Mouse (Mus musculus) embryo, embryonic 11.5 days (tissue): Measurements from ENCODE around the gene Tst.

Source experiments
- DNase-seq: peaks from one replicate; pipeline ENCODE4 v3.0.0-alpha.2; 2012; ENCODE audit warnings: low read depth, low spot score

Gene Tst

DNA sequence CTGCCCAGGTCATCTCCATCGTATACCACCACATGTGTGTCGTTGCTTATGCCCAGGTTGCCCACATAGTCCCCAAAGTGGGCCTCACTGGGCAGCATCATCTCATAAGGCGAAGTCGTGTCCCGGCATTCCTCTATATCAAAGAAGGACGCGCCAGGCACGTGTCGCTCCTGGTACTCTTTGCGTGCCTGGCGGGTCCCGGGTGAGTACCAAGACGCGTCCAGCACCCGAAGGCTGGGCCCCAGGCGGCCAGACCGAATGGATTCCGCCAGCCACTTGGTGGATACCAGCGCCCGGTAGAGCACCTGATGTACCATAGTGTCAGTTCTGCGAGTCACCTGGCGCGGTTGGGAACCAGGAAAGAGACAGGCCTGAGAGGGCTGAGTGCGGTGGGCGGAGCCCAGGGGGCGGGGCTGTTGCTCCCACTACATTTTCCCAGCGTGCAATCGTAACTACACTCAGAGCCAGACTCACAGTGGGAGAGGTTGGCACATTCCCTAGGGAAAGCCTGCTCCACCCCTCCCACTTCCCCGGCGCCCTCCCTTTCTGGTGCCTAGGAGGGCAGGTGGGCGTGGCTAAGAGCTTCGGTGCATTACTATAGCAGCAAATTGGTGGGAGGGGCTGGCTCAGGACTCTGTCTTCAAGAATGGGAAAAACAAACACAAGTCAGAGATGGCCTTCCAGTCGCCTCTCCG is at the start of gene Tst:
Gene Tst, minus strand, starts transcription at position 391 of the 695 bp plus-strand sequence.
- DNase-seq = peak; percentile 60

DNA sequence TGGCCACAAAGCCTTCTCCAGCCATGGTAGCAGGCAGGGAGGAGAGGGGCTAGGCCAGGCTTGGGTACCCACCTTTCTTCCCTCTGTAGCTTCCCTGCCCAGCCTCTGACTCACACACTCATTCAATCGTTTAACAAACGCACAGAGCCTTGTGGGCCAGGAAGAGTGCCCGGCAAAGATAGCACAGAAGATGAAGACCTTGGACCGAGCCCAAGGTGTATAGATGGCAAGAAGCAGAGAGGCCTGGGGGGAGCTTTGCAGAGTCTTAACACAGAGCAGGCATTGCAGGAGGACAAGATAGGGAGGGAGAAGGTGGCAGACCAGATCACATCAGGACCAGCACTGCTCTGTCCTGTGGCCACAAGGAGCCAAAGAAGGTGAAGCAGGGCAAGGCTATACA is 49.5 kb upstream of the Tst start:
- no peak for DNase-seq

DNA sequence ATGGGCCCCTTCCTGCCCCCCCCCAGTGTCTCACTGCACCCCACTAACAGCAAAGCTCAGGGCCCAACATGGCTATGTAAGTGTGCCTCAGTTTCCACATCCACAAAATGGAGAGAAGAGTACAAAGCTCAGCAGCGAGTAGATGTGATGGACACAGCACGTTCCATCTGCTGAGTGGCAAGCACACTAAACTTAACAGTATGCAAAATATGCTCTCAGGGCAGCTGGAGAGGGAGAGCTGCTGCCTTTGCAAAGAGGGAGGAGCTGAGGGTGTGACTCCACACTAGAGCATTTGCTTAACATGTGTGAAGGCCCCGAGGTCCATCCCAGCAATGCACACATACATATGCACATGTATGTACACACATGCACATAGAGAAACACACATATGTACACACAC is 47.2 kb upstream of the Tst start:
- no peak for DNase-seq

DNA sequence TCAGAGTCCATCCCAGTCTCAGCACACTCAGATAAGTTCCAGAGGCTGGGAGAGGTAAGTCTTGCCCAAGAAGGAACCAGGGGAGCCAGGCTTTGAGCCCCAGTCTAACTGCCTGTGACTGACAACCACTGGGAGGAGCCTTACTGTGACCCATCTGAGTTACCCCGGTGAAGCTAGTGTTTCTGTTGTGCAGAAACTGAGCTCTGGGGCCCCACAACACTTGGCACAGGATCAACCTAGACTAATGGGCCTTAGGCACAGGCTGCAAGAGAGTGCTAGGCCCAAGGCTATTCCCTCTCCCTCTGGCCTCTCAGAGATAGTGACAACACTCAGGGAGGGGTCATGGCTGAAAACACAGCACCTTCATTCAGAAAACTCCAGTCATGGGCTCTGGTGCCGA is 45.5 kb upstream of the Tst start:
- DNase-seq = no peak

DNA sequence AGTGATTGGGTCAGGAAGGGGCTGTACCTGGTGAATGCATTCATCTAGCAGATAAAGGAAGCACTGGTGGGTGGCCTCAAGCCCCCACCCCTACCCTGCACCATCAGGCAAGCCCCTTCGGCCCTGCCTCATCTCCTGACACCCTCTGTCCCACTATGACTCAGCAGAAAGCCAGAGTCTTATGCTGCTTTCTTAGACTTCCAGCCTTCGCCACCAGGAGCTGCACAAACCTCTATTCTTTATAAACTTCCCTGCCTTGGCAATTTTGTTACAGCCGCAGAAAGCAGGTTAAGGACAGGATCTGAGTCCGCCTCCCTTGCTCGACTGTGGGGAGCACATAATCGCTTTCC is 44.7 kb upstream of the Tst start:
- no peak for DNase-seq

DNA sequence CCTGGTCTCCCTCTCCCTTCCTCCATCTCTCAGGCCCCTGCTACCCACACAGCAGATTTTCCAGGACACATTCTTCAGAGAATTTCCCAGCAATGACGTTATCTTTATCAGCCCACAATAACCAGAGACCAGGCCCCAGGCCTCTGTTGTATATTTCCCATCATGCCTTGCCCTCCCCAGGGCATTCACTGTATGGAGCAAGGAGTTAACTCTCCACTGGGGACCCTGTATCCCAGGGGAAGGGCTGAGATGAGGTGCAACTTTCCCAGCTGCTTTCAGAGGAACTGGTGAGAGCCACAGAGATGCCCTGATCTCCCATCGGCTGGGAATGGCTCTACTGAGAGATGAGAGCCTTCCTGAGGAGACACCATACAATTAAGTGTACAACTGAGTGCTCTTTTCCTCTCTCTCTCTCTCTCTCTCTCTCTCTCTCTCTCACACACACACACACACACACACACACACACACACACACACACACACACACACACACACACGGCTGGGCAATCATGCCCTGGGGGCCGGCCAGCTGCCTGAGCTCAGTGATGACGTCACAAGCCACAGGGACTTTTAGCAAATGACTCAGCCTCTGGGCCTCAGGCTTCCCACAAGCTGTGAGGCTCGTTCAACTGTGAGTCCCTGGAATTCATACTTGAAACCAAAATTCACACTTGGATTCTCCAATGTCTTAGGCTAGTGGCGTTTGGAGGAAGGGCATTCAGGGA is 44.1 kb upstream of the Tst start:
- no peak for DNase-seq

DNA sequence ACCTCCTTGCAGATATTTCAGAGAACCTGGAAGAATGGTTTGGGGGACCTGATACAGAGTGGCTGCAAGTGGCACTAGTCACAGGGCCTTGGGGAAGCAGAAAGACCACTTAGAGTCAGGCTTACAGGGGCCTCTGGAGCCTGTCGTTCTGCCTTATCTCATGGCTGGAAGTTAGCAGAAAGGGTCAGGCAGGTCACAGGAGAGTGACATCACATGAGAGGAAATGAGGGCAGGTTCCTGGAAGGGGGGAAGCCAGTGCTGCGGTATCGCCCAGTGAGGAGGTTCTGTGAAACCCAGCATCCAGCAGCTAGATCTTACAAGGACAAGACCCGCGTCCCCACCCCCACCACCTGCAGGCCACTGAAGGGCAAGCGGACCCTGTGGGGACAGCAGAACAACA is 43.4 kb upstream of the Tst start:
- DNase-seq = no peak

DNA sequence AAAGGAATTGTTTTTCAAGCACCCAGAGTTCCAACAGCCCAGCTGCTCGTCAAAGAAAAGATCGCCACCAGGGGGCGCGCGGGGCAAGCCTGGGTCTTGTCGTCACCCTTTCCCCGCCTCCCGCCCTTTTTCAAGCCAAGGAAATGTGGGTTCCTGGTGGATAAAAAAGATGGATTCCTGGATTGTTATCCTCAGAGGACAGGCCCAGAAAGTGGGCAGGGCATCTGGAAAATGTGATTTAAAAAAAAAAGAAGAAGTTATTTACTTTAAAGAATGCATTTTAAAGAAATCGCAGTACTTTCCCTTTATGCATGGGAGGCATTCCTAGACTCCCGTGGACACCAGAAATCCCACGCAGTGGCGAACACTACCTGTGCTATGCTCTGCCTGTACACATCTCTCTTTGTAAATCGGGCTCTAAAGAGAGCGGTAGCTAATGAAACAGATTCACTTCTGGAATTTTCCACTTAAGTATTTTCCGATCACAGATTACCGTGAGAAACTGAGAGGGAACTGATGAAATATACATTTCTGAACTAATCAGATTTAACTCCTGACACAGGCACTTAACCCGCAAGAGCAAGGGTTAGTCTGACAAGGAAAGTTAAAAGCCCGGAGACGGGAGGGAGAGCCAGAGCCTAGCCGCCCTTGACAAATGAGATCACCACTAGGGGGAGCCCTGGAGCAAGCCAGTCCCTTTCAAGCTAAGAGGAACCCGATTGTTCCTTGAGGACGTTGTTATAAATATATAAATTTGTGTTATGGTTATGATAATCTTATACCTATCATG is 42.2 kb upstream of the Tst start:
- DNase-seq = peak; percentile 84

DNA sequence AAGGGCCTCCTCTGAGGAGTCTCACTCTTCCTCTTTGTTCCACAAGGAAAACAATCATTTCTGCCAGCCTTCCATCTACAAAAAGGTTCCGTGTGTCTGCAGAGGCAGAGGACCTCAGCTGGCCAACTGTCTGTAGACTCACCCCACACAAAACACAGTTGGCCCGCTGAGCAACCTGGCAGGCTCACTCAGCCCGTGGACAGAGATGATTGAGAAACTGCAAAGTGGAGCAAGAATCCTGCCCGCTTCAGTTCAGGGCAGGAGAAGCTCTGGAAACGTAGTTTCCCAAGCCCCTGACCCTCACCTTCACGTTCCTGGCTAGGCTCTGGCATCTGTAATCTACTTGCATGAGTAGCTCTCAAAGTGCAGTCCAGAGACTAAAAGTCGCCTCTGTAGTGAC is 41.4 kb upstream of the Tst start:
- DNase-seq = no peak

DNA sequence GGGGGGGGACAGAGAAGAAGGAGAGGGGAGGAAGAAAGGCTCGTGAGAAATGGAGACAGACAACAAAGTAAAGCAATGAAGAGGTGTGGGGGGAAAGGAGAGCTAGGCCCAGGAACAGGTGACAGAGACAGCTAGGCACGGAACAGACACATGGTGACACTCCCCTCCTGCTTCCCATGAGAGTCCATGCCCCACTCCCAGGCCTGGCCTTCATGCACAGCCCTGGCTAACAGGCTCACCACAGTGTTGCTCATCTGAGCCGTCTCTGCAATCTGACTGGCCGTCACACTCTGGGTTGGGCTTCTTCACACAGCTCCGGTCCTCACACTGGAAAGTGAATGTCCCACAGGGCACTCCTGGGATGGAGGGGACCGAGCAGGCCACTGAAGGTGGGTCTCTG is 38.1 kb upstream of the Tst start:
- no peak for DNase-seq

DNA sequence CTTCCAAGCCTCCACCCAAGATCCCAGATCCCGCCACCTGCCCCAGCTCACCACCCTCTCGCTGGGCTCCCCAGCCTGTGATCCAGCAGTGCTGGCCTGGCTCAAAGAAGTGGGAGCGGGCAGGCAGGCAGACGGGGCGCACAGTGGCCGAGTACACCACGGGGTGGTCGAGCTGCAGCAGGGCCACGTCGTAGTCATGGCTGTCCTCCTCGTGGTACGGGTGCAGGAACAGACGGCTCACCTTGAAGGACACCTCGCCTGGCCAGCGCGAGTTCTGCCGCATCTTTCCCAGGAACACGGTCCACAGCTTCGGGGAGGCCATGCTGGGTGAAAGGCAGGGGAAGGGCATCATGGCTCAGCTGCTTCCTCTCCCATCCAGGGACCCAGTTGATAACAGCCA is 36.5 kb upstream of the Tst start:
- DNase-seq = no peak

DNA sequence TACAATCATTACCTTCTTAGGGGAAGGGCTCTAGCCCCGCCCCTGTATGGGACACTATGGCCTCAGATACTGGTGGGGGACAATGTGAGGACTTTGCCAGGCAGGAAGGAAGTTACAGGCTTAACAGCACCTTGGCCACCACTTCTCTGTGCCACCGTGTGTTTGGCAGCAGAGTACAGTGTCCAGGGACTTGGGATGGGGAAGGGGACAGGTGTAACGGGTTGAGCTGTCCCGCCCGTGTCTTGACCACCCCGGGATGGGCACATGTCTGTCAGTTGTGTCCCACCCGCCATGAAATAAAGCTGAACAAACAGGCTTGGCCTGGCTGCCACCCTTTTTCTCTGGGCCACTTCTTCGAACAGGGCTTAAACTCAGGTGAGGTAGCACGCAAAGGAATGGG is 33.3 kb upstream of the Tst start:
- no peak for DNase-seq

DNA sequence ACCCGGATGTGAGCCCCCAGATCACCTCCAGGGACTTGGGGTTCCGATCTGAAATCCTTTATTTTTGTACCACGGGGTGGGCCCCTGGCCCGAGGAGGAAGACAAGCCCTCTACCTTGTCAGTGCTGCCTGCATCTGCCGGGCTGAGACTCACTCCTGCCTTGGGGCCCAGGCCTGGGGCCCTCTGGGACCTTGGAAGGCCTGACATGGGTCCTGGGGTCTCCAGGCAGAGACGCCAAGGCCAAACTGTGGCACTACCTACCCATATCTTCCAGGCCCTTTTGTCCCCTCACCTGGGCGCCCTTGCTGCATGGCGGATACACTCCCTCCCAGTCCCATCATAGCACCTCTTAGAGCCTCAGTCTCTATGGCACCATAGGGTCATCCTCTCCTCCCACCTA is 32.8 kb upstream of the Tst start:
- no peak for DNase-seq

DNA sequence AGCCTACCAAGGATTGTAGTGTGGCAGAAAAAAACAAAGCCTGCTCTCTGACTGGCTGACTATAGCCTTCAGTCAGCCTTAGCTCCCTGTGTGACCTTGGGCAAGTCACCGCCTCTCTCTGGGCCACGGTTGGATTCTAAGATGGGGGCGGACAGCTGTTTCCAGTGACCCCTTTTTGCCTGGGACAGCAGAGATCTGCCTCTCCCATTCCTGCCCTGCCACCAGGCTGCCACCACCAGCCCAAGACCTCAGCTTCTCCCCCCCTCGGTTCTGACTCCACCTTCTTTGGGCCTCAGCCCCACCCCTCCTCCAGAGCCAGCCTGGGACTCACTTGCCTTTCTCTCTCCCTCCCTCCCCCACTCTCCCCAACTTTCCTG is 32.3 kb upstream of the Tst start:
- no peak for DNase-seq

DNA sequence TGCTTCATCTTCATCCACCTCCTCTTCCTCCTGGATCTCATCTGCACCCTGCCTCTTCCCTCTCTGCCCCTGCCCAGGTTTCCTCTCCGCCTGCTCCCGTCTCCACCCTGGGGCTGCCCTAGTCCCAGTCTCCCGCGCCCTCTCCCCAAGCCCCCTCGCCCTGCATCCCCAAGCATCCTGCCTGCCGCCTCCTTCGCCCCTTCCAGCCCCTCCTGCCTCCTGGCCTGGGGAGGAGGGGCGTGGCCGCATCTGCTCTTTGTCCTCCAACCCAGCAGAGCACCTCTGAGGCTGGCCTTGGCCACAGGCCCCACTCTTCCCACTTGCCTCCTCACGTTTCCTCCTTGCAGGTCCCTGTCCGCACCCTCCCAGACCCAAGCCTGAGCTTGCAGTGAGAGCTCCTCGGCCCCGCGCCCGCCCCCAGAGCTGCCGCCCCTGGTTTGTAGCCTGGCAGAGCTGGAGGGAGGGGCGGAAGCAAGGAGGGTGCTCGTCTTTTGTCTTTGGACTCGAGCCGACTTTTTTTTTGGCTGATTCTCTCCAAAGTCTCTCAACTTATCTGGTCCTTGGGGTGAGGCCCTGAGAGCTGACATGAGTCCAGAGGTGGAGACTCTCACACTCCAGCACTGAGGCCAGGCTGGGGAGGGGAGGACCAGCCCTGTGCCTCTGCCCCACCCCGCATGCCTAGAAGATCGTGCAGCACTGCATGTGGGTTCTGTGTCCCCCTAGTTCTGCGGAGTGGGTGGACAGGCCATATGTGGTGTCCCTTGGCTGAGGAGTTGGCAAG is 31.7 kb upstream of the Tst start:
- DNase-seq = no peak

DNA sequence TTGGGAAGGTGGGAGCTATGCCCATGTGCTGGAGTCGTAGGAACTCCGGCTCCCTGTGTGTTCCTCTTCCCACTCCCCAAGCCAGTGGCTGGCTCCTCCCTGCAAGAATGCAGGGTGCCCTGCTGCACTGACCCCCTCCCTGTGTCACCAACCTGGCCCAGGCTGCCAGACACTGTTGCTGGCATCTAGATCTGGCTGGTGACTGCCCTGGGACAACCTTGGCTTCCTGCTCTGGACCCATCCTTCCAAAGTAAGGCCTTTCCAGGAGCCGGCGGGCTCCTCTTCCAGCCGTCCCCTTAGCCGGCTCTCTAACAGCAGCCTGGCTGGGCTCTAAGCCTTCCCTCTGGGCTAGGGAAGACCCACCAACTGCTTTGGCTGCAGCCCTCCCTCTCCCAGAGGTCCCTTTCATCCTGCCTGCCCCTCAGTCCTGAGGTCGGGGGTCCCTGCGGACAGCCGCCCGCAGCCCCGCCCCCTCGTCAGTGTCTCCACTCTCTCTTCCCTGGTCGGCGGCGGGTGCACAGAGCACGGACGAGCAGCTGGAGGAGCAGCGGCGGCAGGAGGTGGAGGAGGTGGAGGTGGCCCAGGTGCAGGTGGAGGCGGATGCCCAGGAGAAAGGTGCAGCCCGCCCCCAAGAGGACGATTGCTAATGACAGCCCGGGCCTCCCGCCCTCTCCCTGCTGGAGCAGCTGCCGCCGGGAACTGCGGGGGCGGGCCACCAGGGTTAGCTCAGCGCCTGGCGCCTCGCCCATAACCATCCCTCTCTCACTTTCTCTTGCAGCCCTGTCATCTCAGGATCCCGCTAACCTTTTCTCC is 30.9 kb upstream of the Tst start:
- DNase-seq = peak; percentile 51

DNA sequence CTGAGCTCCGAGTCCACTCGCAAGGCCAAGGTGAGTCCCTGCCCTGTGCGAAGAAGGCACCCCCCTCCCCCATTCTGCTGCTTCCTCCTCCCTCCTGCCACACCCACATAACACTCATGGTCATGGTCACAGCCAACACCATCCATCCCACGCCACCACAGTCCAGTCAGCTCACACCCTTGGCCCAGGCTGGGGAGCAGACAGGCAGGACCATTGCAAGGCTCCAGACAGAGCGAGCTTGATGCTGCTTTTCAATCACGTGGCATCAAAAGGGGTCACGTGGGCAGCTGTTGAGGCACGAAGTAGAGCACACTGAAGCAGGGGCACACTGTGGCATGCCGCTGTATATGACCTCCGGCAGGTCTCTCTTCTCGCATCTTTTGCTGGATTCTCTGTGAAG is 30.0 kb upstream of the Tst start:
- no peak for DNase-seq

DNA sequence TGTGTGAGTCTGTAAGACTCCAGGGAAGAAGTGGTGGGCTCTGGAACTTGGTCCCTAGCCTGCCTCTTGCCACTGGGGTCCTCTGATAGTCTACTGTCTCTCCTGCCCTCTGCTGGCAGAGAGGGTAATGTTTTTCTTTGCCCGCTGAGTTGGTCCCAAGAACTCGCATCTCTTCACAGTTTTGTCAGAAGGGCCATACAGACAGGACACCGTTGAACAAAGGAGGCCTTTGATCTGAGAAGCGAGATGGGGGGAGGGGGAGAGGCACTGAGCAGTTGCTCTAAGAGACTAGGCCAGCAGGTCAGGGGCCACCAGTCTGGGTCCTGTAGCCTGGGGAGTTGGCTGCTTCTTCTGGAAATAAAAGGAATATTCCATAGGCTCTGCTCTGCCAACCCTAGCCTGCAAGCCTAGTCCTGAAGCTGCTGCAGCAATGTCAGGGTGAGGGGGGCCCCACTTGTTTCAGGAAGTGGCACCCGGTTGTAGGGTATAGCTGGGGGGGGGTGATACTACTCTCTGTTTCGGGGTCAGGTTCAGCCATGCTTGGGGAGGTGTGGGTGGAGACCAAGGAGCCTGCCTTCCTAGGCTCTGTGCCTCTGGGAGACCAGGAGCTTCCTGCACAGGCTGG is 29.3 kb upstream of the Tst start:
- peak; percentile 37 for DNase-seq

DNA sequence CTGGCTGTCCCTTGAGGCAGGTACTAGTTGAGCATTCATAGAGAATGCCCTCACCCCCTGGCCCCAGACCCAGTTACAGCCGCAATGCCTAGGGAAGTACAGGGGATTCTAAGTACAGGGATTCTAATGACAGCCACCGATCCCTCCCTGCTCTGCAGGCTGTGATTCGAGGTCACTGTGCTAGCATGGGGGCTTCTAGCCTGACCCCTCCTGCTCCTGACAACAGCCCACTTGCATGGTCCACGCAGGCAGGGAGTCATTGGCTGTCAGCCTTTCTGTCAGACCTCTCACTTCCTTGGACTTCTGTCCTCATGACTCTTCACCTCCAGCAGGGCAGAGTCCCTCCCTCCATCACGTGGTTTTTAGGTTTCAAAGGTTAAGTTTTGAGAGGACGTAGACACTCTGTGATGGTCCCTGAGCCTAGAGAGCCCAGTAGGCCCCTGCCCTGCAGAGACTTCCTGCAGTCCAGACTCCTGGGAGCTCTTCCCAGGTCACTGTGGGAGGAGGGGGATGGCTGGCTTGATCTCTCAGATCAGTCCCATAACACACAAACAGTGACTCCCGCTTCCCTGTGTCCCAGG is 25.9 kb upstream of the Tst start:
- no peak for DNase-seq

DNA sequence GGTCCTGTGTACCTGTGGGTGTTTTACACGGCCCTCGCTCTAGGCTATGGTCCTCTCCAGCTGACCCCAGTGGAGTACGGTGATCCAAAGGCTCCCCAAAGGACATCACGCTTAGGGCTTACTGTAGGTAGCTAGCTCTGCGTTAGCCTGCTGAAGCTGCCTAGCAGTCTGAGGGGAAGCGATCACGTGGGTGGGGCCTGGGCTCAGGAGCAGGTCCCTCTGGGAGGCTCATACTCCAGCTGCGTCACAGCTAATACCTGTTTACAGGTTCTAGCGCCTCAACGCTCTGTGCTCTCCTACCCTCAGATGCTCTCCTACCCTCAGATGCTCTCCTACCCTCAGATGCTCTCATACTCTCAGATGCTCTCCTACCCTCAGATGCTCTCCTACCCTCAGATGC is 25.2 kb upstream of the Tst start:
- DNase-seq = no peak
